Mouse (Mus musculus): ENCODE results near the gene Katnal1.

Gene Katnal1

GRCm38 (mm10) chr5:148927717-148928223 is 1.4 kb downstream of the Katnal1 start:
- DNase-seq (ENCODE audit: low read depth, low spot score): no peak

- no peak for DNase-seq (ENCODE audit: low read depth, low spot score)
These were observed 4.5 kb downstream of the Katnal1 start for GRCm38 (mm10) chr5:148924586-148924985.

- no peak for DNase-seq (ENCODE audit: low read depth, low spot score)
These were observed 5.1 kb downstream of the Katnal1 start for GRCm38 (mm10) chr5:148924051-148924450.

- no peak for DNase-seq (ENCODE audit: low read depth, low spot score)
These were observed 5.7 kb downstream of the Katnal1 start for GRCm38 (mm10) chr5:148923408-148923807.

- no peak for DNase-seq (ENCODE audit: low read depth, low spot score)
These were observed 6.3 kb downstream of the Katnal1 start for GRCm38 (mm10) chr5:148922773-148923172.

- no peak for DNase-seq (ENCODE audit: low read depth, low spot score)
These were observed 11.1 kb downstream of the Katnal1 start for GRCm38 (mm10) chr5:148918049-148918448.

GRCm38 (mm10) chr5:148916775-148917174 is 12.3 kb downstream of the Katnal1 start:
- no peak for DNase-seq (ENCODE audit: low read depth, low spot score)

- no peak for DNase-seq (ENCODE audit: low read depth, low spot score)
These were observed 16.9 kb downstream of the Katnal1 start for GRCm38 (mm10) chr5:148912262-148912661.

GRCm38 (mm10) chr5:148910066-148910465 is 19.1 kb downstream of the Katnal1 start:
- DNase-seq (ENCODE audit: low read depth, low spot score): no peak

GRCm38 (mm10) chr5:148909402-148909801 is 19.7 kb downstream of the Katnal1 start:
- DNase-seq (ENCODE audit: low read depth, low spot score): no peak

- no peak for DNase-seq (ENCODE audit: low read depth, low spot score)
These were observed 20.1 kb downstream of the Katnal1 start for GRCm38 (mm10) chr5:148909057-148909395.

- DNase-seq (ENCODE audit: low read depth, low spot score): no peak
These were observed 20.7 kb downstream of the Katnal1 start for GRCm38 (mm10) chr5:148908191-148909056.

GRCm38 (mm10) chr5:148906305-148906704 is 22.8 kb downstream of the Katnal1 start:
- DNase-seq (ENCODE audit: low read depth, low spot score): no peak

GRCm38 (mm10) chr5:148904846-148905245 is 24.3 kb downstream of the Katnal1 start:
- no peak for DNase-seq (ENCODE audit: low read depth, low spot score)

- DNase-seq (ENCODE audit: low read depth, low spot score): no peak
These were observed 29.8 kb downstream of the Katnal1 start for GRCm38 (mm10) chr5:148899361-148899760.

GRCm38 (mm10) chr5:148897941-148898417 is 31.1 kb downstream of the Katnal1 start:
- no peak for DNase-seq (ENCODE audit: low read depth, low spot score)

- no peak for DNase-seq (ENCODE audit: low read depth, low spot score)
These were observed 31.9 kb downstream of the Katnal1 start for GRCm38 (mm10) chr5:148897069-148897702.

- DNase-seq (ENCODE audit: low read depth, low spot score): no peak
These were observed 32.6 kb downstream of the Katnal1 start for GRCm38 (mm10) chr5:148896515-148896914.

- DNase-seq (ENCODE audit: low read depth, low spot score): no peak
These were observed 33.3 kb downstream of the Katnal1 start for GRCm38 (mm10) chr5:148895833-148896232.

GRCm38 (mm10) chr5:148895034-148895433 is 34.1 kb downstream of the Katnal1 start:
- DNase-seq (ENCODE audit: low read depth, low spot score): no peak

GRCm38 (mm10) chr5:148890237-148890636 is 38.9 kb downstream of the Katnal1 start:
- DNase-seq (ENCODE audit: low read depth, low spot score): no peak

- no peak for DNase-seq (ENCODE audit: low read depth, low spot score)
These were observed 41.1 kb downstream of the Katnal1 start for GRCm38 (mm10) chr5:148888032-148888431.

All from brain, embryonic 18.5 days (tissue).